Mouse (Mus musculus): ENCODE results near the gene Zic3. TPM values are rescaled to one million over a fixed set of nuclear protein-coding genes. Genes with fewer than 3 reads are reported as not detected.

The Zic3 gene
- polyA plus RNA-seq, 1 experiment = 7.7 TPM

DNA sequence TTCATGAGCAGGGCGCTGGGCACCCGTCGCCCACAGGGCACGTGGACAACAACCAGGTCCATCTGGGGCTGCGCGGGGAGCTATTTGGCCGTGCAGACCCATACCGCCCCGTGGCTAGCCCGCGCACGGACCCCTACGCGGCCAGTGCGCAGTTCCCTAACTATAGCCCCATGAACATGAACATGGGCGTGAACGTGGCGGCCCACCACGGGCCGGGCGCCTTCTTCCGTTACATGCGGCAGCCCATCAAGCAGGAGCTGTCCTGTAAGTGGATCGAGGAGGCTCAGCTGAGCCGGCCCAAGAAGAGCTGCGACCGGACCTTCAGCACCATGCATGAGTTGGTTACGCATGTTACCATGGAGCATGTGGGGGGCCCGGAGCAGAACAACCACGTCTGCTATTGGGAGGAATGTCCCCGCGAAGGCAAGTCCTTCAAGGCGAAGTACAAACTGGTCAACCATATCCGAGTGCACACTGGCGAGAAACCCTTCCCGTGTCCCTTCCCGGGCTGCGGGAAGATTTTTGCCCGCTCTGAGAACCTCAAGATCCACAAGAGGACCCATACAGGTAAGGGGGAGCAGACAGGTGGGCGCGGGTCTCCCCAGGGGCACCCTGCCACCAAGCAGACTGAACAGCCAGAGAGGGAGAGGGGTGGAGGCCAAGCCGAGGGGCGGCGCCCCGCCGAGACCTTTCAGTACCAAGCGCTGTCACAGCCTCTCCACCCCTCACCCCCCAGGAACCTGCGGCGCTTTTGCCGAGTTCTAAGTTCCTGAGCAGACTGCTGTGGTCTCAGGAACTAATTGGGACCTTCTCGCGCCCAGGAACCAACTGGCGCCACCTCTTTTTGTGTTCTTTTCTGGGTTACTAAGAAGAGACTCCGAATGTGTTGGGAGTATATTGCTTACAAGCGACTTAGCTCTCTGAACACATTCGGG is 9.4 kb downstream of the Zic3 start:
- Histone ChIP-seq H3K4me3 (replicated peaks; ENCODE audit: insufficient read depth, low read depth, low read length) (peak overlapping the region; percentile 95), H3K27ac (ENCODE audit: insufficient read depth, low read length) (peak overlapping the region; percentile 79), H3K27me3 (ENCODE audit: control insufficient read depth, insufficient read depth, low read length) (no peaks in the 10 kb centered on the region; the same call in 1 of the 2 replicates), H3K4me1 (ENCODE audit: control insufficient read depth, insufficient read depth, low read length) (no peaks in the 10 kb centered on the region)
- TF ChIP-seq POLR2A (IDR thresholded peaks at IDR 0.05; ENCODE audit: borderline replicate concordance, insufficient read depth, low read length) (no peak), CTCF (IDR thresholded peaks at IDR 0.05; ENCODE audit: borderline replicate concordance, insufficient read depth, low read depth, low read length) (no peak)
- 7% methylated on average over 51 of the region's 56 CpGs for WGBS
- peak; percentile 37 to 59 for DNase-seq

GRCm38 (mm10) chrX:58032622-58033021 is 10.1 kb downstream of the Zic3 start:
- no peak overlapping the region for H3K27ac ChIP-seq (ENCODE audit: insufficient read depth, low read length)
- TF ChIP-seq POLR2A (IDR thresholded peaks at IDR 0.05; ENCODE audit: borderline replicate concordance, insufficient read depth, low read length) = no peak
- no peak for TF ChIP-seq CTCF (IDR thresholded peaks at IDR 0.05; ENCODE audit: borderline replicate concordance, insufficient read depth, low read depth, low read length)
- no peaks in the 10 kb centered on the region; the same call in 1 of the 2 replicates for H3K27me3 ChIP-seq (ENCODE audit: control insufficient read depth, insufficient read depth, low read length)
- no peaks in the 10 kb centered on the region for H3K4me1 ChIP-seq (ENCODE audit: control insufficient read depth, insufficient read depth, low read length)
- DNase-seq = peak in 1 of 2 experiments; percentile 12
- H3K4me3 ChIP-seq (replicated peaks; ENCODE audit: insufficient read depth, low read depth, low read length) = peak overlapping the region; percentile 72
- 26% methylated on average over 7 of the region's 7 CpGs for WGBS

- WGBS = 17% methylated on average over 22 of the region's 22 CpGs
- DNase-seq = peak in 1 of 2 experiments; percentile 14
- no peaks in the 10 kb centered on the region for H3K4me1 ChIP-seq (ENCODE audit: control insufficient read depth, insufficient read depth, low read length)
- no peaks in the 10 kb centered on the region; the same call in 1 of the 2 replicates for H3K27me3 ChIP-seq (ENCODE audit: control insufficient read depth, insufficient read depth, low read length)
- TF ChIP-seq POLR2A (IDR thresholded peaks at IDR 0.05; ENCODE audit: borderline replicate concordance, insufficient read depth, low read length) = no peak
- no peak for TF ChIP-seq CTCF (IDR thresholded peaks at IDR 0.05; ENCODE audit: borderline replicate concordance, insufficient read depth, low read depth, low read length)
- H3K4me3 ChIP-seq (replicated peaks; ENCODE audit: insufficient read depth, low read depth, low read length) = peak overlapping the region; percentile 72
- H3K27ac ChIP-seq (ENCODE audit: insufficient read depth, low read length) = no peak overlapping the region; the same call in 1 of the 2 replicates
These were observed 11.0 kb downstream of the Zic3 start for GRCm38 (mm10) chrX:58033521-58033920.

DNA sequence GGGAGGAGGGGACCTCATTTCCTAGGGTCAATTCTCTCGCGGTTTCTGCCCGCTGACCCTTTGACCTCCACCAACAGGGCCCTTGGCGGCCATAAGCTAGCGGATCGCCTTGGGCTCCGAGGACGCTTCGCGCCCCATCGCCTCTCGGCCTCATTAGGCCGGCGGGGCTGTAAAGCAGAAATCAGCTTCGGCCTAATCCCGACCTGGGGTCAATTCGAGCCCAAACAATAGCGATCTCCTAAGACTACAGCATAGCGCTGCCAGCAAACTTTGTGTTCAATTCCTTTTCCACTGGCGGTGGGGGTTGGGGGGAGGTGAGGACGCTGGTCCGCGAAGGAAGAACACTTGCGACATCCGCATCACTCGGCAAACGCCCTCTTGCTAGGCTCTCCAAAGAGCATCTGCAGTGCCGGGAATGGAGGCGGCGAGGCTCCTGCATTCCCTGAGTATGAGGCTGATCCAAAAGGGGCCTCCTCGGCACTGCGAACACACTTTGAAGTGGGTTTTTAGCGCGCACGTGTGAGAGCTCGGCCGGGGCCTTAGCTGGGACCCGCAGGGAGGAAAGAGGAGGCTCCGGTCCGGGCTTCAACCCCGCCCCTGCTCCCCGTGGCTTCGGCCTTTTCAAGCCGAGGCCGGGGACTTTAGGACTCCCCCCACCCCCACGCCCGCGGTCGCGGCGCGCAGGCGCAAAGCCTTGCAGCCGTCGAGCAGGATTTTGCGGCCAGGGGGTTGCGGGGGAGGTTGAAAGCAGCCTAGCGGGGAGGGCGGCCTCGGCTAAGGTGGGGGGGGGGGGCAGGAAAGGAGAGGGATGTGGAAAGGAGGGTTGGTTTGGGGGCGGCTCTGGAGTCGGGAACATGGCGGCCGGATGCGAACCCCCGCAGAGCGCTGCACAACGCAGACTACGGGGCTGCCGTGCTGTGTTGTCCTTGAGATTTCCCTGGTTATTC is 15.8 kb downstream of the Zic3 start:
- TF ChIP-seq POLR2A (IDR thresholded peaks at IDR 0.05; ENCODE audit: borderline replicate concordance, insufficient read depth, low read length) (no peak; the same call in 1 of the 2 replicates), CTCF (IDR thresholded peaks at IDR 0.05; ENCODE audit: borderline replicate concordance, insufficient read depth, low read depth, low read length) (no peak)
- H3K4me3 ChIP-seq (replicated peaks; ENCODE audit: insufficient read depth, low read depth, low read length) = peak overlapping the region; percentile 51
- peak overlapping the region; percentile 69 for H3K27ac ChIP-seq (ENCODE audit: insufficient read depth, low read length)
- no peaks in the 10 kb centered on the region for H3K27me3 ChIP-seq (ENCODE audit: control insufficient read depth, insufficient read depth, low read length)
- 8% methylated on average over 68 of the region's 70 CpGs for WGBS
- peak; percentile 60 to 67 for DNase-seq
- H3K4me1 ChIP-seq (ENCODE audit: control insufficient read depth, insufficient read depth, low read length) = no peaks in the 10 kb centered on the region

DNA sequence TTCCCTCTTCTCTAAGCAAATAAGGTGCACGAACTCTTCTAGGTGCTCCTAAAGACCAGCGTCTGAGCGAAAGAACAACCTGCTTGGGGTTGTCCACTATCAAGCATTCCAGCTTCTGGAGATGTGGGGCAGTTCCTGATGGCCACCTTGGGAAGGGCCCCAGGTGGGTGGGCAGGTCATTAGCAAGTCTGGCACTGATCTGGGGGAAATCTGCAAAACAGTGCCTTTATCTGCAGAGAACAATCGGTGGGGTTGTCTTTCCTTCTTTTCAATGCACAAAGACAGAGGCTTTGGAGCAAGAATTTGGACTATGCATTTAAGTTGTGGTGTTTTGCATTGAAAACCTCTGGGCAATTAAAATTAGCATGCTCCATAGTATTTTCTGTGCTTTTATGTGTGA is 17.2 kb downstream of the Zic3 start:
- WGBS = 75% methylated on average over 4 of the region's 4 CpGs
- H3K27me3 ChIP-seq (ENCODE audit: control insufficient read depth, insufficient read depth, low read length) = no peaks in the 10 kb centered on the region
- no peak overlapping the region for H3K27ac ChIP-seq (ENCODE audit: insufficient read depth, low read length)
- no peak overlapping the region for H3K4me3 ChIP-seq (replicated peaks; ENCODE audit: insufficient read depth, low read depth, low read length)
- TF ChIP-seq CTCF (IDR thresholded peaks at IDR 0.05; ENCODE audit: borderline replicate concordance, insufficient read depth, low read depth, low read length) (no peak), POLR2A (IDR thresholded peaks at IDR 0.05; ENCODE audit: borderline replicate concordance, insufficient read depth, low read length) (no peak)
- no peaks in the 10 kb centered on the region for H3K4me1 ChIP-seq (ENCODE audit: control insufficient read depth, insufficient read depth, low read length)
- DNase-seq = no peak

GRCm38 (mm10) chrX:58041865-58042264 is 19.4 kb downstream of the Zic3 start:
- TF ChIP-seq CTCF (IDR thresholded peaks at IDR 0.05; ENCODE audit: borderline replicate concordance, insufficient read depth, low read depth, low read length) (no peak), POLR2A (IDR thresholded peaks at IDR 0.05; ENCODE audit: borderline replicate concordance, insufficient read depth, low read length) (no peak)
- H3K27ac ChIP-seq (ENCODE audit: insufficient read depth, low read length) = no peak overlapping the region
- 84% methylated on average over 3 of the region's 3 CpGs for WGBS
- no peak for DNase-seq
- H3K4me3 ChIP-seq (replicated peaks; ENCODE audit: insufficient read depth, low read depth, low read length) = no peak overlapping the region
- no peaks in the 10 kb centered on the region for H3K4me1 ChIP-seq (ENCODE audit: control insufficient read depth, insufficient read depth, low read length)
- no peaks in the 10 kb centered on the region for H3K27me3 ChIP-seq (ENCODE audit: control insufficient read depth, insufficient read depth, low read length)

DNA sequence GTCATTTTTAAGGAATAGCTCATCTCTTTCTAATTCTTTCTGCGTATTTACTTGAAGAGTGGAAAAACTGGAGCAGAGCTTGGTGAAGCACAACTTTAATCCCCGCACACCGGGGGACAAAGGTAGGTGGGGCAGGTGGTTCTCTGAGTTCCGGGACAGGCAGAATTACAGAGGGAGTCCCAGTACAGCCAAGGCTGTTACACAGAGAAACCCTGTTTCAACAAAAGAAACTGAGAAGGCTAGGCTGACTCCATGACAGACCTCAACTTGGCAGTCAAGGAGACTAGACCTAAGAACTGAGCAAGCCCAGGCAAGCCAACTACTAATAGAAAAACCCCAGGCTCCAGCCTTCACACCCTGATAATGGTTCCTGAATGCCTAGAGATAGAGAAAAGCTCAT is 20.0 kb downstream of the Zic3 start:
- no peak overlapping the region for H3K27ac ChIP-seq (ENCODE audit: insufficient read depth, low read length)
- no peaks in the 10 kb centered on the region for H3K27me3 ChIP-seq (ENCODE audit: control insufficient read depth, insufficient read depth, low read length)
- no peak overlapping the region for H3K4me3 ChIP-seq (replicated peaks; ENCODE audit: insufficient read depth, low read depth, low read length)
- no peaks in the 10 kb centered on the region for H3K4me1 ChIP-seq (ENCODE audit: control insufficient read depth, insufficient read depth, low read length)
- DNase-seq = no peak
- 90% methylated on average over 4 of the region's 4 CpGs for WGBS
- TF ChIP-seq POLR2A (IDR thresholded peaks at IDR 0.05; ENCODE audit: borderline replicate concordance, insufficient read depth, low read length) (no peak), CTCF (IDR thresholded peaks at IDR 0.05; ENCODE audit: borderline replicate concordance, insufficient read depth, low read depth, low read length) (no peak)

Data from cerebellum, adult 2 months (tissue).